Mouse (Mus musculus) heart, postnatal 0 days (tissue): ENCODE data around the gene Nup210l. TPM values are rescaled to one million over a fixed set of nuclear protein-coding genes. Genes with fewer than 3 reads are reported as not detected.

Experiments
- ATAC-seq: fragments of 200-750 bp; cut with Nextera tagmentation; 2 replicates; pipeline ENCODE4 v1.8.0; 2017; ENCODE audit warnings: low read depth, moderate number of reproducible peaks, moderate library complexity; ENCODE audit not compliant: insufficient read depth
- DNase-seq: peaks from one replicate; pipeline ENCODE4 v3.0.0-alpha.2; 2016; ENCODE audit warnings: low spot score
- H3K27ac ChIP-seq: fragments of 300-500 bp; sonication (generic); 2 replicates; pipeline ENCODE4 v1.5.1; 2014; ENCODE audit warnings: low read depth, mild to moderate bottlenecking
- H3K27me3 ChIP-seq: fragments of 300-500 bp; sonication (generic); 2 replicates; pipeline ENCODE4 v1.6.1; 2014; ENCODE audit warnings: low read length, mixed read lengths; ENCODE audit not compliant: control insufficient read depth, insufficient read depth
- H3K36me3 ChIP-seq: fragments of 300-500 bp; sonication (generic); replicated peaks from 2 replicates; pipeline ENCODE4 v1.6.1; 2014; ENCODE audit warnings: low read length, mixed read lengths; ENCODE audit not compliant: control insufficient read depth, insufficient read depth
- H3K4me1 ChIP-seq: fragments of 300-500 bp; sonication (generic); 2 replicates; pipeline ENCODE4 v1.6.1; 2014; ENCODE audit warnings: antibody characterized with exemption; ENCODE audit not compliant: control insufficient read depth, insufficient read depth
- H3K4me2 ChIP-seq: fragments of 300-500 bp; sonication (generic); 2 replicates; pipeline ENCODE4 v1.6.1; 2014; ENCODE audit warnings: low read depth, mild to moderate bottlenecking, low read length, moderate library complexity
- H3K4me3 ChIP-seq: fragments of 300-500 bp; sonication (generic); 2 replicates; pipeline ENCODE4 v1.5.1; 2014; ENCODE audit warnings: low read depth, low read length
- H3K9ac ChIP-seq: fragments of 300-500 bp; sonication (generic); replicated peaks from 2 replicates; pipeline ENCODE4 v1.6.1; 2014; ENCODE audit warnings: low read depth, low read length, mixed read lengths
- H3K9me3 ChIP-seq: fragments of 300-500 bp; sonication (generic); replicated peaks from 2 replicates; pipeline ENCODE4 v1.6.1; 2016; ENCODE audit warnings: low read length; ENCODE audit not compliant: control insufficient read depth
- CTCF ChIP-seq: IDR thresholded peaks from 2 replicates; pipeline ENCODE4 v1.5.1; 2016; ENCODE audit warnings: antibody characterized with exemption, control low read depth, low read depth
- EP300 ChIP-seq: IDR thresholded peaks from 2 replicates; pipeline ENCODE4 v1.6.1; 2016; ENCODE audit warnings: antibody characterized with exemption, low read depth
- WGBS: fragments of 180-500 bp; shearing (Covaris S2); extraction: QIAGEN DNeasy Blood & Tissue Kit; methylation state at CpG from one replicate; pipeline ENCODE4 v1.1.7; 2014; 5-methylcytosine and 5-hydroxymethylcytosine counted together
- polyA plus RNA-seq: library from polyadenylated mRNA; unstranded; fragments of >200 nt; fragmentation: Nextera tagmentation; extraction: Ambion mirVana; gene quantifications from 2 replicates; pipeline ENCODE4 v1.2.1, GENCODE M21; 2015
- total RNA-seq: library from RNA; depleted of rRNA; stranded (reverse); fragments of >200 nt; gene quantifications from 2 replicates; pipeline ENCODE4 v1.2.3, GENCODE M21; 2014; ENCODE audit warnings: low replicate concordance

The Nup210l gene
- total and polyA plus RNA-seq, 2 experiments from 2014 or later: 0.04 TPM

DNA sequence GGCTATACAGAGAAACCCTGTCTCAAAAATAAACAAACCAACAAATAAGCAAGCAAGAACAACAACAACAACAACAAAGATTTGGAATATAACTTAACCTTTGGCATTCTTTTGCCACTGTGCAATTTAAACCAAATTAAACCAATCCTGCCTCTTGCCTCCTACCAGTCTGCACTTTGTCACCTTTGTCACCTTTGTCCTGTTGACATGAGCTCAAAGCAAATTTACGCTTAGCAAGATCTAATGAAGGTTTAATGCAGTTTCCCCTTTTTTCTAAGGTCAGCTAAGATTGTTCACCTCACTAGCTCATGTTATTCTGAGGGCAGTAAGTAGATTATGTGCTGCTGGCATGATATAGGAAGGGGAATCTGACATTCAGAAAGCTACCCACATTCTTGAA, 93.6 kb downstream of the Nup210l start:
- Histone ChIP-seq H3K27ac (no peak overlapping the region), H3K4me1 (no peaks in the 10 kb centered on the region), H3K4me2 (no peak overlapping the region), H3K27me3 (no peaks in the 10 kb centered on the region), H3K4me3 (no peak overlapping the region), H3K9me3 (no peaks in the 10 kb centered on the region), H3K36me3 (no peaks in the 10 kb centered on the region), H3K9ac (no peak overlapping the region)
- ATAC-seq (no peak), DNase-seq (no peak)
- 47% methylated on average over 1 of the region's 1 CpGs for WGBS
- no peak for TF ChIP-seq EP300
- no peak for TF ChIP-seq CTCF

DNA sequence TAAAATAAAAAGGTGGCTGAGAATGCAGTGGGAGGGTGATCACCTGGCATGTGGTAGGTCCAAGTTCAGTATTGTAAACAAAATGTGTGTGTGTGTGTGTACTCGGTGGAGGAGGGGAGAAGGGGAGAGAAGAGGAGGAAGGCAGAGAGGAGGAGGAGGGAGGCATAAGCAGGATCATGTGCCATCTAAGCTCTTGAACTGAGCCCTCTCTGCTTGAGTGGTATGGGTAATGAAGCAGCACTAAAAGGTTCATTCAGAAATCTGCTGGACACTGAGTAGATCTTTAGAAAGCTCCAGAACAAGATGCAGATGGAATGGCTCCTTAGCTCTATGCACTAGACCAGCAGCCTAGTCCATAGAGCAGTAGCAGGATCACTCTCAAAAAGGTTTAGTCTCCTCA, 99.0 kb downstream of the Nup210l start:
- ATAC-seq: no peak
- no peaks in the 10 kb centered on the region for H3K9me3 ChIP-seq
- H3K4me1 ChIP-seq: no peaks in the 10 kb centered on the region
- DNase-seq: no peak
- TF ChIP-seq EP300 (no peak), CTCF (no peak)
- H3K9ac ChIP-seq: no peak overlapping the region
- H3K27ac ChIP-seq: no peak overlapping the region
- H3K4me3 ChIP-seq: no peak overlapping the region
- 79% methylated on average over 1 of the region's 1 CpGs for WGBS
- no peak overlapping the region for H3K4me2 ChIP-seq
- no peaks in the 10 kb centered on the region for H3K27me3 ChIP-seq
- peaks cover 3% of the 10 kb centered on the region; the same call in 1 of the 2 replicates for H3K36me3 ChIP-seq

DNA sequence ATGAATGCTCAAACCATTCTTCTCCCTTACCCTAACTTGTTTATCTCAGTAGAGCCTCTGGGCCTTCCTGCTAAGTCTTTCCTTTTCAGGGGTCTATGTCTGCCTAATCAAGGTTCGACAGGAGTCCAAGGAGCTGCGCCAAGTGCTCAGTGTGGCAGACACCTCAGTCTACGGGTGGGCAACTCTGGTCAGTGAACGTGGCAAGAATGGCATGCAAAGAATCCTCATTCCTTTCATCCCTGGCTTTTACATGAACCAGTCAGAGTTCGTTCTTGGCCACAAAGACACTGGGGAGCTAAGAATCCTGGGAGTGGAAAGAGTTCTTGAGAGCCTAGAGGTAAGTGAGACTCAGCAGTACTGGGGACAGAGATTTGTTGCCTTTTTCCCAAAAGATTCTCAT, 99.7 kb downstream of the Nup210l start:
- TF ChIP-seq EP300 (no peak), CTCF (no peak)
- 19% methylated on average over 5 of the region's 5 CpGs for WGBS
- H3K4me1 ChIP-seq: no peaks in the 10 kb centered on the region
- ATAC-seq: peak; percentile 83
- H3K27me3 ChIP-seq: no peaks in the 10 kb centered on the region
- H3K9ac ChIP-seq: no peak overlapping the region
- H3K9me3 ChIP-seq: no peaks in the 10 kb centered on the region
- peak overlapping the region; percentile 36; the same call in 1 of the 2 replicates for H3K27ac ChIP-seq
- no peak overlapping the region for H3K4me3 ChIP-seq
- peak; percentile 44 for DNase-seq
- peaks cover 11% of the 10 kb centered on the region; the same call in 1 of the 2 replicates for H3K36me3 ChIP-seq
- H3K4me2 ChIP-seq: no peak overlapping the region

DNA sequence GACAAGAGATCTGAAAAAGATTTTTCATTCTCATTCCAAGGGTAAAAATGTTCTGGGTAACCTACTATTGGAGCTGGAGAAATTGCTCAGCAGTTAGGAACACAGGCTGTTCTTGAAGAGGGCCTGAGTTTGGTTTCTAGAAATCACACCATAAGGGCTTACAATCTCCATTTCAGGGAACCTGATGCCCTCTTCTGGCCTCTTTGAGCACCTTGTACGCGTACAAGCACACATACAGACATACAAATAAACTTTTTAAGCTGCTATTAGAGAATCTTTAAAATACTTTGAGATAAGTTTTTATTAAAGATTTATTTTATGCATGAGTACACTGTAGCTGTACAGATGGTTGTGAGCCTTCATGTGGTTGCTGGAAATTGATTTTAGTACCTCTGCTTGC, 100.7 kb downstream of the Nup210l start:
- H3K9ac ChIP-seq: no peak overlapping the region
- H3K4me1 ChIP-seq: no peaks in the 10 kb centered on the region
- no peak overlapping the region for H3K4me3 ChIP-seq
- peaks cover 17% of the 10 kb centered on the region; the same call in 1 of the 2 replicates for H3K36me3 ChIP-seq
- H3K9me3 ChIP-seq: no peaks in the 10 kb centered on the region
- 93% methylated on average over 2 of the region's 2 CpGs for WGBS
- ATAC-seq (no peak), DNase-seq (no peak)
- TF ChIP-seq EP300: no peak
- TF ChIP-seq CTCF: no peak
- H3K27me3 ChIP-seq: no peaks in the 10 kb centered on the region
- H3K27ac ChIP-seq: no peak overlapping the region
- no peak overlapping the region for H3K4me2 ChIP-seq

DNA sequence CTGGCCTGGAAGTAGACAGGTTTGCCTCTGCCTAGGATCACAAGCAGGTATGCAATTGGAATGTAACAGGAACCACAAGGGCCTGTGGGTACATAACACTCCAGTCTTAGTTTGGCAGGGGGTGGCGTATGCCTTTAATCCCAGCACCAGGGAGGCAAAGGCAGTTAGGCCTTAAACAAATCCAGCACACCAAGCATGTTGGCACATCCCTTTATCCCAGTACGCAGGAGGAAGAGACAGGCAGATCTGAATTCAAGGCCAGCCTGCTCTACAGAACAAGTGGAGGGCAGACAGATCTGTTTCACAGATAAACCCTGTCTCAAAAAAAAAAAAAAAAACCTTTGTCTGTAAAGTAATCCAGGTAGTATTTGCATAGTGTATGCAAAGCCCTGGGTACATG, 104.7 kb downstream of the Nup210l start:
- H3K27ac ChIP-seq: peak overlapping the region; percentile 39; the same call in 1 of the 2 replicates

DNA sequence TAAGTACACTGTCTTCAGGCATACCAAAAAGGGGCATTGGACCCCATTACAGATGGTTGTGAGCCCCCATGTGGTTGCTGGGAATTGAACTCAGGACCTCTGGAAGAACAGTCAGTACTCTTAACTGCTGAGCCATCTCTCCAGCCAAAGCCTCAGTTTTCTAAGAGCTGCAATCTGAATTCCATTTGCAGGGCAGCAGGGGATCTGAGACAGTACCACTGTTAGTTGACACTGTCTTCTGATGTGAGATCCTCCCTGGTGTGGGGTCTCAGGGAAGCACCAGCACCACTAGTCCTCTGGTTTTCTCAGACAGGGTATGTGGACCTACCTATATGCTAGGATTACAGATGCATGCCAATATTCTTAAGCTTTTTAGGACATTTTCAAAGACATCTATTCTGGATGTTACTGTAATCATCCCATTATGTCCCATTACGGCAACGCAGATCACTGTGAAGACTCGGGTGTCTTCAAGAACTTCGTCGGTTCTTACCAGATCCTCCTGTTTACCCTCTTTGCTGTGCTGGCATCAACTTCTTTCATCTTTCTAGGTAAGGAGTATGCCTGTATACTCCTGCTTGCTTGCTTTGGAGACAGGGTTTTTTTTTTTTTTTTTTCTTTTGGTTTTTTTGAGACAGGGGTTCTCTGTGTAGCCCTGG, 106.1 kb downstream of the Nup210l start:
- 91% methylated on average over 5 of the region's 5 CpGs for WGBS
- Histone ChIP-seq H3K27me3 (no peaks in the 10 kb centered on the region), H3K36me3 (peaks cover 46% of the 10 kb centered on the region)

More for the DNA sequence above, 104.7 kb downstream of the Nup210l start:
- no peak overlapping the region for H3K4me3 ChIP-seq
- no peak overlapping the region for H3K9ac ChIP-seq
- no peaks in the 10 kb centered on the region for H3K9me3 ChIP-seq
- no peak overlapping the region for H3K4me2 ChIP-seq
- TF ChIP-seq EP300: no peak
- TF ChIP-seq CTCF: no peak
- no peak for DNase-seq
- H3K4me1 ChIP-seq: peaks cover 15% of the 10 kb centered on the region
- peaks cover 46% of the 10 kb centered on the region for H3K36me3 ChIP-seq
- WGBS: 86% methylated on average over 2 of the region's 2 CpGs
- H3K27me3 ChIP-seq: no peaks in the 10 kb centered on the region
- ATAC-seq: no peak

More for the DNA sequence above, 106.1 kb downstream of the Nup210l start:
- Histone ChIP-seq H3K27ac (no peak overlapping the region), H3K9me3 (no peaks in the 10 kb centered on the region), H3K4me2 (no peak overlapping the region), H3K4me3 (no peak overlapping the region), H3K9ac (no peak overlapping the region), H3K4me1 (peaks cover 18% of the 10 kb centered on the region)
- TF ChIP-seq EP300 (no peak), CTCF (no peak)
- DNase-seq: no peak
- ATAC-seq: no peak
